Mouse (Mus musculus) myocyte (in vitro differentiated cells): ENCODE measurements around the gene Gm20388. TPM values are rescaled to one million over a fixed set of nuclear protein-coding genes. Genes with fewer than 3 reads are reported as not detected.
"Not testable (repeated sequence)": the region's sequence is repeated elsewhere in the genome, so short reads cannot be mapped to it uniquely, and the experiment has no call there.

Experiments used
- H3K27me3 ChIP-seq: one replicate; pipeline ENCODE4 v1.6.1; 2011; ENCODE audit not compliant: control insufficient read depth, insufficient read depth, insufficient read length
- H3K36me3 ChIP-seq: one replicate; pipeline ENCODE4 v1.6.1; 2011; ENCODE audit not compliant: control insufficient read depth, insufficient read depth
- H3K4me2 ChIP-seq: one replicate; pipeline ENCODE4 v1.6.1; 2011; ENCODE audit warnings: low read depth, control low read depth
- H3K4me3 ChIP-seq: one replicate; pipeline ENCODE4 v1.5.1; 2011; ENCODE audit warnings: mild to moderate bottlenecking, control low read depth, moderate library complexity
- H3K79me2 ChIP-seq: one replicate; pipeline ENCODE4 v1.6.1; 2011; ENCODE audit not compliant: control insufficient read depth, insufficient read depth
- H3ac ChIP-seq: one replicate; pipeline ENCODE4 v1.6.1; 2011; ENCODE audit not compliant: control insufficient read depth, insufficient read length
- CEBPB ChIP-seq: IDR thresholded peaks from 2 replicates; pipeline ENCODE4 v1.6.1; 2011; ENCODE audit warnings: mild to moderate bottlenecking, moderate library complexity; ENCODE audit not compliant: poor library complexity, insufficient read depth, severe bottlenecking
- E2F4 ChIP-seq: IDR thresholded peaks from one replicate; pipeline ENCODE4 v1.6.1; 2011; ENCODE audit warnings: mild to moderate bottlenecking, control low read depth, moderate library complexity; ENCODE audit not compliant: insufficient read depth
- MAX ChIP-seq: IDR thresholded peaks from one replicate; pipeline ENCODE4 v1.6.1; 2011; ENCODE audit warnings: low read depth, mild to moderate bottlenecking, control low read depth
- MYOD1 ChIP-seq, 3 experiments: IDR thresholded peaks; one replicate each; pipeline ENCODE4 v1.6.1; 2011; ENCODE audit warnings: control low read depth in 2 of 3, low read depth in 2 of 3, mild to moderate bottlenecking in 2 of 3, moderate library complexity in 1 of 3; ENCODE audit not compliant: insufficient read length in 2 of 3, control insufficient read depth in 1 of 3
- MYOG ChIP-seq, 3 experiments: IDR thresholded peaks; one replicate each; pipeline ENCODE4 v1.6.1; 2011; ENCODE audit warnings: control low read depth in 2 of 3, low read depth in 2 of 3, mild to moderate bottlenecking in 2 of 3; ENCODE audit not compliant: insufficient read length in 2 of 3, control insufficient read depth in 1 of 3, insufficient read depth in 1 of 3
- POLR2A ChIP-seq: IDR thresholded peaks from one replicate; pipeline ENCODE4 v1.6.1; 2011; ENCODE audit warnings: low read depth, mild to moderate bottlenecking, control low read depth, moderate library complexity; ENCODE audit not compliant: insufficient read length
- POLR2AphosphoS2 ChIP-seq: IDR thresholded peaks from one replicate; pipeline ENCODE4 v1.6.1; 2011; ENCODE audit warnings: low read depth, control low read depth; ENCODE audit not compliant: insufficient read length
- REST ChIP-seq: IDR thresholded peaks from one replicate; pipeline ENCODE4 v1.6.1; 2011; ENCODE audit warnings: mild to moderate bottlenecking, control low read depth, moderate library complexity; ENCODE audit not compliant: insufficient read depth, insufficient read length
- SRF ChIP-seq: IDR thresholded peaks from one replicate; pipeline ENCODE4 v1.6.1; 2011; ENCODE audit warnings: low read depth; ENCODE audit not compliant: control insufficient read depth, insufficient read length
- TCF12 ChIP-seq: IDR thresholded peaks from one replicate; pipeline ENCODE4 v1.6.1; 2011; ENCODE audit warnings: mild to moderate bottlenecking, control low read depth; ENCODE audit not compliant: poor library complexity, insufficient read depth, severe bottlenecking
- TCF3 ChIP-seq: IDR thresholded peaks from one replicate; pipeline ENCODE4 v1.6.1; 2011; ENCODE audit warnings: low read depth, control low read depth; ENCODE audit not compliant: insufficient read length
- USF1 ChIP-seq: IDR thresholded peaks from one replicate; pipeline ENCODE4 v1.6.1; 2011; ENCODE audit warnings: low read depth, mild to moderate bottlenecking, control low read depth, moderate library complexity
- polyA plus RNA-seq: library from polyadenylated mRNA; unstranded; fragments of >200 nt; fragmentation: generic; extraction: Trizol; gene quantifications from one replicate; pipeline ENCODE4 v1.2.1, GENCODE M21; 2012; ENCODE audit warnings: missing spikeins

The Gm20388 gene
- polyA plus RNA-seq, 1 experiment = 15.3 TPM

DNA sequence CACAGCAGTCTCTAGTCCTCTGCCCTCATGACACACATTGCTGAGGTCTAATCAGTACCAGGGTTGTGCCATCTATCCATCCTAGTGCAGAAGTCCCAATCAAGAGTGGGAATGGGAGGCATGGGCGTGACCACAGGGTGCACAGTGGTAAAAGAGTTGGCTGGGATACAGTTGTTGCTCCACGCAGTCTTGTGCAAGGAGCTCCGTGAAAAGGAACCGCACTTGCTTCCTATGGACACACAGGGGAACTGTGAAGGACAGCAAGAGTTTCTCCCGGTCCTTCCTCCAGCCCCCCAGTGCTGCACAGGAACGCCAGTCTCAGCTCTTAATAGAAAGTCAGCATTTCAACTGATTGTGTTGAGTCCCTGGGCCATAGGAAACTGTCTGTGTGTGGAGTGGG lies 4048.8 kb downstream of the Gm20388 start:
- Histone ChIP-seq H3K79me2 (no peaks in the 10 kb centered on the region), H3K27me3 (no peaks in the 10 kb centered on the region), H3K36me3 (no peaks in the 10 kb centered on the region), H3K4me3 (no peak overlapping the region), H3K4me2 (no peak overlapping the region), H3ac (no peak overlapping the region)
- TF ChIP-seq E2F4 = no peak

- Histone ChIP-seq H3K36me3 (no peaks in the 10 kb centered on the region), H3K4me2 (no peak overlapping the region), H3K4me3 (no peak overlapping the region), H3K79me2 (no peaks in the 10 kb centered on the region), H3ac (no peak overlapping the region), H3K27me3 (no peaks in the 10 kb centered on the region)
- TF ChIP-seq MYOD1 (IDR thresholded peaks at IDR 0.05; ENCODE audit: control insufficient read depth in 1 of 3, insufficient read length in 2 of 3, low read depth in 2 of 3) (no peak), CEBPB (no peak), MYOG (IDR thresholded peaks at IDR 0.05; ENCODE audit: control insufficient read depth in 1 of 3, insufficient read depth in 1 of 3, insufficient read length in 2 of 3, low read depth in 2 of 3) (no peak), TCF3 (no peak), E2F4 (no peak), REST (no peak), TCF12 (no peak), SRF (no peak), POLR2AphosphoS2 (no peak), MAX (no peak), POLR2A (no peak), USF1 (no peak)
Observed at GRCm38 (mm10) chr8:123960056-123960455, 4049.4 kb downstream of the Gm20388 start.

GRCm38 (mm10) chr8:123960556-123960955 lies 4049.9 kb downstream of the Gm20388 start:
- H3K79me2 ChIP-seq, H3K4me2 ChIP-seq, H3K27me3 ChIP-seq, H3K4me3 ChIP-seq, H3K36me3 ChIP-seq, H3ac ChIP-seq: not testable (repeated sequence)

- no peak overlapping the region for H3ac ChIP-seq
- H3K4me2 ChIP-seq = no peak overlapping the region
- H3K4me3 ChIP-seq = no peak overlapping the region
- no peaks in the 10 kb centered on the region for H3K27me3 ChIP-seq
- no peaks in the 10 kb centered on the region for H3K79me2 ChIP-seq
- H3K36me3 ChIP-seq = no peaks in the 10 kb centered on the region
- TF ChIP-seq MYOD1 (IDR thresholded peaks at IDR 0.05; ENCODE audit: control insufficient read depth in 1 of 3, insufficient read length in 2 of 3, low read depth in 2 of 3) = no peak
- no peak for TF ChIP-seq TCF12
- TF ChIP-seq POLR2AphosphoS2 = no peak
- TF ChIP-seq POLR2A = no peak
- no peak for TF ChIP-seq SRF
- no peak for TF ChIP-seq USF1
- TF ChIP-seq MYOG (IDR thresholded peaks at IDR 0.05; ENCODE audit: control insufficient read depth in 1 of 3, insufficient read depth in 1 of 3, insufficient read length in 2 of 3, low read depth in 2 of 3) = no peak
- no peak for TF ChIP-seq REST
- TF ChIP-seq CEBPB = no peak
Observed at GRCm38 (mm10) chr8:123961371-123961770, 4050.7 kb downstream of the Gm20388 start.

- no peak for TF ChIP-seq TCF12
- TF ChIP-seq POLR2AphosphoS2 = no peak
- TF ChIP-seq MYOD1 (IDR thresholded peaks at IDR 0.05; ENCODE audit: control insufficient read depth in 1 of 3, insufficient read length in 2 of 3, low read depth in 2 of 3) = no peak
- no peak for TF ChIP-seq E2F4
- no peak for TF ChIP-seq REST
- TF ChIP-seq USF1 = no peak
- no peak for TF ChIP-seq CEBPB
- no peak for TF ChIP-seq MAX
- Histone ChIP-seq H3K36me3 (no peaks in the 10 kb centered on the region), H3K79me2 (no peaks in the 10 kb centered on the region)
Observed at GRCm38 (mm10) chr8:123966896-123967295, 4056.3 kb downstream of the Gm20388 start.

GRCm38 (mm10) chr8:123973495-123973894 lies 4062.9 kb downstream of the Gm20388 start:
- Histone ChIP-seq H3ac (no peak overlapping the region), H3K79me2 (no peaks in the 10 kb centered on the region), H3K4me2 (no peak overlapping the region), H3K27me3 (no peaks in the 10 kb centered on the region), H3K36me3 (no peaks in the 10 kb centered on the region), H3K4me3 (no peak overlapping the region)
- TF ChIP-seq SRF (no peak), REST (no peak), CEBPB (no peak), POLR2A (no peak), TCF3 (no peak), TCF12 (no peak), USF1 (no peak), E2F4 (no peak), MYOG (IDR thresholded peaks at IDR 0.05; ENCODE audit: control insufficient read depth in 1 of 3, insufficient read depth in 1 of 3, insufficient read length in 2 of 3, low read depth in 2 of 3) (no peak), POLR2AphosphoS2 (no peak), MYOD1 (IDR thresholded peaks at IDR 0.05; ENCODE audit: control insufficient read depth in 1 of 3, insufficient read length in 2 of 3, low read depth in 2 of 3) (no peak), MAX (no peak)

More at GRCm38 (mm10) chr8:123966896-123967295, 4056.3 kb downstream of the Gm20388 start:
- Histone ChIP-seq H3ac (no peak overlapping the region), H3K27me3 (no peaks in the 10 kb centered on the region), H3K4me3 (no peak overlapping the region), H3K4me2 (no peak overlapping the region)
